ENCODE assay signal across 10 mouse cellular contexts in genomic region chr10:112746683-112747082, GRCm38 (mm10).
A peak's percentile ranks its signal among the peaks of the same experiment; 100 is the strongest.
DNase-seq lines count a peak whose midpoint lies in the region; ATAC-seq lines count a peak whose summit lies in the region.
"Had no signal": no experiment of that assay in that cellular context is flagged by ENCODE, and none has a peak within 500 bp of the region (broad histone marks: within the 10 kb centered on the region; RNA-seq: fewer than 3 reads in every experiment).

No protein-coding gene starts in this region.

- no peak overlapping the region for H3K9ac ChIP-seq in kidney, embryonic 15.5 days
- H3K9ac ChIP-seq: embryonic facial prominence, embryonic 13.5 days; liver, embryonic 14.5 days had no signal

- H3K4me3 ChIP-seq in kidney, embryonic 15.5 days (replicated peaks): no peak overlapping the region
- H3K4me3 ChIP-seq: embryonic facial prominence, embryonic 13.5 days had no signal

- H3K27me3 ChIP-seq in kidney, embryonic 15.5 days: no peaks in the 10 kb centered on the region
- H3K27me3 ChIP-seq: embryonic facial prominence, embryonic 13.5 days had no signal

- no peaks in the 10 kb centered on the region for H3K4me1 ChIP-seq in kidney, embryonic 15.5 days
- H3K4me1 ChIP-seq: embryonic facial prominence, embryonic 13.5 days had no signal

- H3K27ac ChIP-seq in kidney, embryonic 15.5 days: no peak overlapping the region
- H3K27ac ChIP-seq: embryonic facial prominence, embryonic 13.5 days; liver, embryonic 14.5 days had no signal

- no peak overlapping the region for H3K4me2 ChIP-seq in kidney, embryonic 15.5 days
- H3K4me2 ChIP-seq: embryonic facial prominence, embryonic 13.5 days had no signal

- no peaks in the 10 kb centered on the region for H3K9me3 ChIP-seq in kidney, embryonic 15.5 days (replicated peaks)
- H3K9me3 ChIP-seq: embryonic facial prominence, embryonic 13.5 days had no signal

- peak; percentile 19 for DNase-seq in embryo, embryonic 11 days
- no peak for DNase-seq in embryo, embryonic 10 days (ENCODE audit: low spot score)
- no peak for DNase-seq in kidney, postnatal 36 days
- peak; percentile 27 for DNase-seq in right cerebral cortex, adult 18-20 months
- DNase-seq in right cerebral cortex, postnatal 36 days (ENCODE audit: low spot score in 2 of 2): no peak

- H3K36me3 ChIP-seq in kidney, embryonic 15.5 days: no peaks in the 10 kb centered on the region
- H3K36me3 ChIP-seq: embryonic facial prominence, embryonic 13.5 days had no signal

- 56% methylated on average over 1 of the region's 1 CpGs for WGBS in kidney, embryonic 15.5 days

- 0 out of 2 replicates have a peak, but pooled peaks have one; percentile 29 for ATAC-seq in kidney, embryonic 15.5 days (replicated peaks; ENCODE audit: low FRiP score)
- no peak for ATAC-seq in inflammation-experienced regulatory T-cells, adult 6 months
- no peak for ATAC-seq in megakaryocyte, adult 5-6 weeks (ENCODE audit: poor library complexity, severe bottlenecking)

Comparison
In these comparisons a context has a peak if more than half of its experiments do, and no peak if none do; other contexts are left out.
1. DNase-seq: peak in embryo, embryonic 11 days (single experiment) and right cerebral cortex, adult 18-20 months (single experiment); none in embryo, embryonic 10 days (single experiment), kidney, postnatal 36 days (0 of 2) and right cerebral cortex, postnatal 36 days (0 of 2).